In genomic region chr9:21332161-21333061, GRCm38 (mm10) we compare ENCODE assay signal across 10 mouse cellular contexts. TPM values are rescaled to one million over a fixed set of nuclear protein-coding genes. Genes with fewer than 3 reads are reported as not detected.
DNase-seq lines count a peak whose midpoint lies in the region; ATAC-seq and TF ChIP-seq lines count a peak whose summit lies in the region.
"Had no signal": no experiment of that assay in that cellular context is flagged by ENCODE, and none has a peak within 500 bp of the region (broad histone marks: within the 10 kb centered on the region; RNA-seq: fewer than 3 reads in every experiment).

No protein-coding gene starts in this region.

- peak overlapping the region; percentile 49; the same call in 1 of the 2 replicates for H3K27ac ChIP-seq in gastrocnemius, adult 2 months
- no peak overlapping the region for H3K27ac ChIP-seq in limb, embryonic 14.5 days (replicated peaks; ENCODE audit: low read depth, low read length)
- H3K27ac ChIP-seq: liver, embryonic 13.5 days had no signal

- WGBS in limb, embryonic 14.5 days, result 34% methylated on average over 9 of the region's 9 CpGs
- WGBS in lung, adult 2 months, result 37% methylated on average over 9 of the region's 9 CpGs

- no peaks in the 10 kb centered on the region for H3K36me3 ChIP-seq in limb, embryonic 14.5 days (ENCODE audit: control insufficient read depth, insufficient read depth, low read length)
- H3K36me3 ChIP-seq: liver, embryonic 13.5 days had no signal

- H3K9ac ChIP-seq in limb, embryonic 14.5 days (ENCODE audit: low read depth, low read length, severe bottlenecking), result 0 out of 2 replicates have a peak overlapping the region, but pooled peaks have one; percentile 16
- H3K9ac ChIP-seq: liver, embryonic 13.5 days had no signal

- TF ChIP-seq POLR2A in limb, embryonic 14.5 days (IDR thresholded peaks at IDR 0.05; ENCODE audit: borderline replicate concordance, extremely low read depth, insufficient read depth, insufficient read length), result no peak
- no peak for TF ChIP-seq POLR2A in lung, adult 2 months (IDR thresholded peaks at IDR 0.05; ENCODE audit: borderline replicate concordance, extremely low read depth, low read depth, low read length)

- no peak overlapping the region for H3K4me3 ChIP-seq in gastrocnemius, adult 2 months
- no peak overlapping the region for H3K4me3 ChIP-seq in limb, embryonic 14.5 days (replicated peaks; ENCODE audit: low read length)
- H3K4me3 ChIP-seq in lung, adult 2 months (replicated peaks; ENCODE audit: extremely low read depth, low read depth, low read length), result no peak overlapping the region
- H3K4me3 ChIP-seq: liver, embryonic 13.5 days had no signal

- DNase-seq in gastrocnemius, adult 2 months, result peak; percentile 16
- DNase-seq in gastrocnemius, postnatal 10 days, result no peak
- peak; percentile 36 for DNase-seq in testis, postnatal 10 days (ENCODE audit: low spot score)
- no peak for DNase-seq in testis, postnatal 14 days (ENCODE audit: low spot score)
- no peak for DNase-seq in limb, embryonic 14.5 days (ENCODE audit: low spot score)
- no peak for DNase-seq in left cerebral cortex, adult 9 months (ENCODE audit: low spot score in 2 of 2)
- no peak for DNase-seq in cerebellum, postnatal 4 days (ENCODE audit: low spot score in 2 of 2)
- DNase-seq in lung, adult 2 months, result no peak
- DNase-seq: adrenal gland, postnatal 36 days; liver, embryonic 13.5 days had no signal

- no peak for ATAC-seq in limb, embryonic 14.5 days (ENCODE audit: low FRiP score, low read depth)

- no peaks in the 10 kb centered on the region; the same call in 1 of the 2 replicates for H3K9me3 ChIP-seq in limb, embryonic 14.5 days (ENCODE audit: control insufficient read depth, low read length)
- H3K9me3 ChIP-seq: liver, embryonic 13.5 days had no signal

- H3K27me3 ChIP-seq in limb, embryonic 14.5 days (ENCODE audit: control insufficient read depth, insufficient read depth, low read length), result no peaks in the 10 kb centered on the region
- H3K27me3 ChIP-seq: liver, embryonic 13.5 days had no signal

- peaks cover 4% of the 10 kb centered on the region; the same call in 1 of the 2 replicates for H3K4me1 ChIP-seq in limb, embryonic 14.5 days (ENCODE audit: control insufficient read depth, insufficient read depth, low read length)
- peaks cover 25% of the 10 kb centered on the region for H3K4me1 ChIP-seq in lung, adult 2 months (ENCODE audit: control insufficient read depth, insufficient read depth, low read length)

- intact Hi-C loops in gastrocnemius, adult 2 months (cut with DNase I), result no loop called here

- TF ChIP-seq CTCF in gastrocnemius, adult 2 months (IDR thresholded peaks at IDR 0.05), result no peak
- TF ChIP-seq CTCF in lung, adult 2 months (IDR thresholded peaks at IDR 0.05; ENCODE audit: insufficient read depth, low read length), result no peak

- H3K4me2 ChIP-seq in limb, embryonic 14.5 days (replicated peaks; ENCODE audit: low read depth, low read length, severe bottlenecking), result no peak overlapping the region
- H3K4me2 ChIP-seq: liver, embryonic 13.5 days had no signal

RNA-seq across cellular contexts. Expression of gene Slc44a2, which starts 11.9 kb away (rescaled TPM):
- 100 to 1,000 TPM; 168 to 178 TPM for total RNA-seq in gastrocnemius, adult 2 months (2021)
- total RNA-seq in gastrocnemius, postnatal 10 days (2021), result 100 to 1,000 TPM; 131 to 140 TPM
- polyA plus RNA-seq in limb, embryonic 14.5 days (2012; rRNA removed), result 127 and 159 TPM in 2 replicates
- 121 and 129 TPM in 2 replicates for polyA plus RNA-seq in limb, embryonic 14.5 days (2014; fragmentation: Nextera tagmentation; extraction: Ambion mirVana)
- polyA plus RNA-seq in lung, adult 2 months (2012; rRNA removed), result 192 and 271 TPM in 2 replicates

RNA-seq across cellular contexts. Expression of gene Ap1m2, which starts 20.3 kb away (rescaled TPM):
- not detected for total RNA-seq in gastrocnemius, adult 2 months (2021)
- not detected for total RNA-seq in gastrocnemius, postnatal 10 days (2021)
- polyA plus RNA-seq in limb, embryonic 14.5 days (2012; rRNA removed), result 12.8 and 16.3 TPM in 2 replicates
- 23.0 and 29.3 TPM in 2 replicates for polyA plus RNA-seq in limb, embryonic 14.5 days (2014; fragmentation: Nextera tagmentation; extraction: Ambion mirVana)
- 21.4 and 33.9 TPM in 2 replicates for polyA plus RNA-seq in lung, adult 2 months (2012; rRNA removed)
- total RNA-seq: adrenal gland, postnatal 36 days had no signal

RNA-seq across cellular contexts. Expression of gene Ilf3, which starts 35.3 kb away (rescaled TPM):
- total RNA-seq in gastrocnemius, adult 2 months (2021), result 10 to 100 TPM; 21.2 to 25.2 TPM
- 10 to 100 TPM; 34.9 to 49.0 TPM for total RNA-seq in gastrocnemius, postnatal 10 days (2021)
- 180 and 195 TPM in 2 replicates for polyA plus RNA-seq in limb, embryonic 14.5 days (2012; rRNA removed)
- 174 and 201 TPM in 2 replicates for polyA plus RNA-seq in limb, embryonic 14.5 days (2014; fragmentation: Nextera tagmentation; extraction: Ambion mirVana)
- polyA plus RNA-seq in lung, adult 2 months (2012; rRNA removed), result 31.8 and 35.2 TPM in 2 replicates

RNA-seq across cellular contexts. Expression of gene Cdkn2d, which starts 41.2 kb away (rescaled TPM):
- 1 to 10 TPM; 8.6 to 9.1 TPM for total RNA-seq in gastrocnemius, adult 2 months (2021)
- total RNA-seq in gastrocnemius, postnatal 10 days (2021), result 10 to 100 TPM; 14.2 to 16.1 TPM
- 43.2 and 48.1 TPM in 2 replicates for polyA plus RNA-seq in limb, embryonic 14.5 days (2012; rRNA removed)
- 51.1 and 56.0 TPM in 2 replicates for polyA plus RNA-seq in limb, embryonic 14.5 days (2014; fragmentation: Nextera tagmentation; extraction: Ambion mirVana)
- 33.5 and 34.7 TPM in 2 replicates for polyA plus RNA-seq in lung, adult 2 months (2012; rRNA removed)

RNA-seq across cellular contexts. Expression of gene Kri1, which starts 44.6 kb away (rescaled TPM):
- 10 to 100 TPM; 11.0 to 12.6 TPM for total RNA-seq in gastrocnemius, adult 2 months (2021)
- total RNA-seq in gastrocnemius, postnatal 10 days (2021), result 10 to 100 TPM; 10.8 to 14.5 TPM
- 30.0 and 43.2 TPM in 2 replicates for polyA plus RNA-seq in limb, embryonic 14.5 days (2012; rRNA removed)
- polyA plus RNA-seq in limb, embryonic 14.5 days (2014; fragmentation: Nextera tagmentation; extraction: Ambion mirVana), result 13.7 and 14.5 TPM in 2 replicates
- 16.9 and 21.5 TPM in 2 replicates for polyA plus RNA-seq in lung, adult 2 months (2012; rRNA removed)

Comparison
In these comparisons a context has a peak if more than half of its experiments do, and no peak if none do; other contexts are left out.
1. DNase-seq: peak in gastrocnemius, adult 2 months (single experiment) and testis, postnatal 10 days (single experiment); none in gastrocnemius, postnatal 10 days (single experiment), testis, postnatal 14 days (single experiment), limb, embryonic 14.5 days (single experiment), left cerebral cortex, adult 9 months (0 of 2), cerebellum, postnatal 4 days (0 of 2) and lung, adult 2 months (single experiment).